Mouse (Mus musculus): ENCODE data around the gene Pcx. TPM values are rescaled to one million over a fixed set of nuclear protein-coding genes. Genes with fewer than 3 reads are reported as not detected.

Gene Pcx
- polyA plus RNA-seq, 1 experiment from 2014 or later: 32.1 TPM

- no peaks in the 10 kb centered on the region for H3K4me1 ChIP-seq
- H3K4me2 ChIP-seq (replicated peaks): no peak overlapping the region
- H3K36me3 ChIP-seq: no peaks in the 10 kb centered on the region
- H3K4me3 ChIP-seq: no peak overlapping the region
- H3K27ac ChIP-seq: no peak overlapping the region
- H3K9me3 ChIP-seq: 0 out of 2 replicates have a peak, but pooled peaks cover 3% of the 10 kb centered on the region
- H3K9ac ChIP-seq: no peak overlapping the region
- H3K27me3 ChIP-seq: no peaks in the 10 kb centered on the region
- ATAC-seq (ENCODE audit: insufficient number of reproducible peaks, insufficient read depth, low FRiP score, low TSS enrichment): no peak
These were observed 25.6 kb downstream of the Pcx start for GRCm38 (mm10) chr19:4535922-4536321.

- Histone ChIP-seq H3K4me2 (replicated peaks) (no peak overlapping the region), H3K4me3 (no peak overlapping the region), H3K27ac (no peak overlapping the region), H3K9me3 (0 out of 2 replicates have a peak, but pooled peaks cover 3% of the 10 kb centered on the region), H3K9ac (no peak overlapping the region), H3K36me3 (no peaks in the 10 kb centered on the region), H3K4me1 (no peaks in the 10 kb centered on the region), H3K27me3 (no peaks in the 10 kb centered on the region)
- WGBS: 71% methylated on average over 3 of the region's 3 CpGs
- ATAC-seq (ENCODE audit: insufficient number of reproducible peaks, insufficient read depth, low FRiP score, low TSS enrichment): no peak
These were observed 26.3 kb downstream of the Pcx start for GRCm38 (mm10) chr19:4536606-4537005.

DNA sequence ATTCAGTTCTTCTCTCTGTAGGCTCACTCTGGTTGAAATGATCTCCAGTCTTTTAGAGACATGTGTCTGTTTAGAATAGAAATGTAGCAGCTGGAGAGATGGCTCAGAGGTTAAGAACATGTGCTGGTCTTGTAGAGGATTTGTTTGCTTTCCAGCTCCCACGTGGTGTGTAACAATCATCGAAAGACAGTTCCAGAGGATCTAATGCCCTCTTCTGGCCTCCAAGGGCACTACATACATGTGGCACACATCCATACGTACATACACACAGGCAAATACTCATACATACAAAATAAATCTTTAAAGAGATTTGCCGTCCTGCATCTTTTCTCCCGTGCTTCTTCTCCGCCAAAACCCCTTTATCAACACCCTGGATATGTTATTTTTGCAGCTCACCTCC is 30.0 kb downstream of the Pcx start:
- H3K27ac ChIP-seq: no peak overlapping the region
- no peak overlapping the region for H3K4me2 ChIP-seq (replicated peaks)
- no peak for ATAC-seq (ENCODE audit: insufficient number of reproducible peaks, insufficient read depth, low FRiP score, low TSS enrichment)
- H3K9ac ChIP-seq: no peak overlapping the region
- H3K36me3 ChIP-seq: no peaks in the 10 kb centered on the region
- H3K4me1 ChIP-seq: no peaks in the 10 kb centered on the region
- H3K4me3 ChIP-seq: no peak overlapping the region
- no peaks in the 10 kb centered on the region for H3K27me3 ChIP-seq
- 82% methylated on average over 6 of the region's 6 CpGs for WGBS
- 0 out of 2 replicates have a peak, but pooled peaks cover 3% of the 10 kb centered on the region for H3K9me3 ChIP-seq

GRCm38 (mm10) chr19:4540992-4541391 is 30.7 kb downstream of the Pcx start:
- H3K4me1 ChIP-seq: no peaks in the 10 kb centered on the region
- 86% methylated on average over 3 of the region's 3 CpGs for WGBS
- no peaks in the 10 kb centered on the region for H3K27me3 ChIP-seq
- no peaks in the 10 kb centered on the region for H3K36me3 ChIP-seq
- 0 out of 2 replicates have a peak, but pooled peaks cover 3% of the 10 kb centered on the region for H3K9me3 ChIP-seq
- no peak for ATAC-seq (ENCODE audit: insufficient number of reproducible peaks, insufficient read depth, low FRiP score, low TSS enrichment)
- no peak overlapping the region for H3K9ac ChIP-seq
- H3K4me3 ChIP-seq: no peak overlapping the region
- no peak overlapping the region for H3K27ac ChIP-seq
- H3K4me2 ChIP-seq (replicated peaks): no peak overlapping the region

DNA sequence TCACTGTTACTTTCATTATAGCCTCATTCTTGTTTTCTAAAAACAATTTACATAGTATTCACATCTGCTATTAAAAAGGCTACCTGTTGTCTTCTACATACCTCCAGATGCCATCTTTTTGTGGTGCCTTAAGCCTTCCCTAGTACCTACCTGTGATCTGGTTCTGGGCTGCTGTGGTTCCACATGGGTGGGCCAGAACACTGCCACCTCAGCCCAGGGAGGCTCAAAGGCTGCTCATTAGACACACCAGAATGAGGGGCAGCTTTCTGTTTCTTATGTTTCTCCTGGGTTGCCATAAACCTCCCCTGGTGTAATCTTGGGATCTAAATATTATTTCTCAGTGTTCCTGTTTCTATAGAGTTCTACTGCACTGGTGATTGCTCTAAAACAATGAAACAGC is 31.8 kb downstream of the Pcx start:
- Histone ChIP-seq H3K27me3 (no peaks in the 10 kb centered on the region), H3K4me1 (no peaks in the 10 kb centered on the region)
- ATAC-seq (ENCODE audit: insufficient number of reproducible peaks, insufficient read depth, low FRiP score, low TSS enrichment): no peak

GRCm38 (mm10) chr19:4545091-4545490 is 34.8 kb downstream of the Pcx start:
- Histone ChIP-seq H3K27ac (no peak overlapping the region), H3K9ac (no peak overlapping the region), H3K4me1 (no peaks in the 10 kb centered on the region), H3K36me3 (no peaks in the 10 kb centered on the region), H3K4me2 (replicated peaks) (no peak overlapping the region), H3K9me3 (0 out of 2 replicates have a peak, but pooled peaks cover 3% of the 10 kb centered on the region), H3K27me3 (no peaks in the 10 kb centered on the region), H3K4me3 (no peak overlapping the region)
- ATAC-seq (ENCODE audit: insufficient number of reproducible peaks, insufficient read depth, low FRiP score, low TSS enrichment): no peak
- WGBS: 86% methylated on average over 4 of the region's 4 CpGs

More for the DNA sequence above, 31.8 kb downstream of the Pcx start:
- H3K36me3 ChIP-seq: no peaks in the 10 kb centered on the region
- no peak overlapping the region for H3K4me2 ChIP-seq (replicated peaks)
- no peak overlapping the region for H3K27ac ChIP-seq
- H3K9ac ChIP-seq: no peak overlapping the region
- 0 out of 2 replicates have a peak, but pooled peaks cover 3% of the 10 kb centered on the region for H3K9me3 ChIP-seq
- H3K4me3 ChIP-seq: no peak overlapping the region

DNA sequence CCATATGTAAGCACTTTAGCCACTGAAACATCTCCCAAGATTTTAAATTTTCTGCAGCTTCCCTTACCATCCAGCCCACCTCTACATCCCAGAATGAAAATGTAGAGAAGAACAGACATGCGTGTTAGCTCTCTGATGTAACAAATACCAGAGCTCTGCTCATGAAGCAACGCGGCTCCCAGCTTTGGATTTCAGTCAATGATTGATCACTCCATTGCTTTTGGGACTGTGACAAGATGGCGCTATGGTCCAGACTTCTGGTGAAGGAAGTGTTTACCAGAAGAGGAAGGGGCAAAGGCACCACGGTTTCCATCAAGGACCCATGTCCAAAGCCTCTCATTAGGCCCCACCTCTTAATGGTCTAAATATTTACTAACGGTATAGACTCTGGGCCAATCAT is 35.6 kb downstream of the Pcx start:
- ATAC-seq (ENCODE audit: insufficient number of reproducible peaks, insufficient read depth, low FRiP score, low TSS enrichment): no peak
- Histone ChIP-seq H3K27ac (no peak overlapping the region), H3K27me3 (no peaks in the 10 kb centered on the region), H3K9ac (no peak overlapping the region), H3K4me1 (no peaks in the 10 kb centered on the region), H3K4me2 (replicated peaks) (no peak overlapping the region), H3K9me3 (no peaks in the 10 kb centered on the region), H3K4me3 (no peak overlapping the region), H3K36me3 (no peaks in the 10 kb centered on the region)
- 89% methylated on average over 6 of the region's 6 CpGs for WGBS

DNA sequence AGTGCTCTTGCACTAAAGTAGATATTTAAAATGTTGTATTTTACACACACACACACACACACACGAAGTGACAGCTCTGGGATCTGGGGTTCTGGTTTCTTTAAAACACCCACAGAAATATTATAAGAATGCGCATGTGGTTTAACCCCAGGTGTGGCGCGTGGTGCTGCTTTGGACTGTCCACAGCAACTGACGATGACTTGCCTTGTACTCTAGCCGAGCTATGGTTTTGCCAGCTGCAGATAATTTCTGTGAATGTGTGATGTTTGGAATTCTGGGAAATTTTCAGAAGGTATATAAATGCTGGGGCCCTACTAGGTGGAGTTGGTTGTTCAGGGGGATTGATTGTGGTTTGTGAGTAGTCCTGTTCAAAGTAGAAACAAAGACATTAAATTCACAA is 37.5 kb downstream of the Pcx start:
- ATAC-seq (ENCODE audit: insufficient number of reproducible peaks, insufficient read depth, low FRiP score, low TSS enrichment): no peak
- no peaks in the 10 kb centered on the region for H3K27me3 ChIP-seq
- H3K4me3 ChIP-seq: no peak overlapping the region
- 72% methylated on average over 6 of the region's 6 CpGs for WGBS
- H3K9me3 ChIP-seq: no peaks in the 10 kb centered on the region
- H3K4me1 ChIP-seq: no peaks in the 10 kb centered on the region
- no peaks in the 10 kb centered on the region for H3K36me3 ChIP-seq
- H3K27ac ChIP-seq: no peak overlapping the region
- H3K9ac ChIP-seq: no peak overlapping the region
- H3K4me2 ChIP-seq (replicated peaks): no peak overlapping the region

GRCm38 (mm10) chr19:4548305-4548883 is 38.1 kb downstream of the Pcx start:
- no peaks in the 10 kb centered on the region for H3K36me3 ChIP-seq
- no peak overlapping the region for H3K4me3 ChIP-seq
- H3K9ac ChIP-seq: no peak overlapping the region
- no peak overlapping the region for H3K27ac ChIP-seq
- H3K4me1 ChIP-seq: no peaks in the 10 kb centered on the region
- WGBS: 69% methylated on average over 3 of the region's 3 CpGs
- H3K9me3 ChIP-seq: no peaks in the 10 kb centered on the region
- ATAC-seq (ENCODE audit: insufficient number of reproducible peaks, insufficient read depth, low FRiP score, low TSS enrichment): no peak
- no peak overlapping the region for H3K4me2 ChIP-seq (replicated peaks)
- H3K27me3 ChIP-seq: no peaks in the 10 kb centered on the region

- no peaks in the 10 kb centered on the region for H3K9me3 ChIP-seq
- no peak overlapping the region for H3K4me2 ChIP-seq (replicated peaks)
- H3K27ac ChIP-seq: no peak overlapping the region
- no peaks in the 10 kb centered on the region for H3K36me3 ChIP-seq
- H3K4me1 ChIP-seq: peaks cover 13% of the 10 kb centered on the region
- H3K27me3 ChIP-seq: no peaks in the 10 kb centered on the region
- H3K9ac ChIP-seq: no peak overlapping the region
- no peak overlapping the region for H3K4me3 ChIP-seq
- ATAC-seq (ENCODE audit: insufficient number of reproducible peaks, insufficient read depth, low FRiP score, low TSS enrichment): no peak
These were observed 44.0 kb downstream of the Pcx start for GRCm38 (mm10) chr19:4554248-4554647.

- Histone ChIP-seq H3K9me3 (no peaks in the 10 kb centered on the region), H3K9ac (no peak overlapping the region), H3K4me3 (no peak overlapping the region), H3K4me2 (replicated peaks) (no peak overlapping the region), H3K36me3 (no peaks in the 10 kb centered on the region), H3K27ac (no peak overlapping the region), H3K27me3 (no peaks in the 10 kb centered on the region), H3K4me1 (peaks cover 14% of the 10 kb centered on the region)
- ATAC-seq (ENCODE audit: insufficient number of reproducible peaks, insufficient read depth, low FRiP score, low TSS enrichment): no peak
- 60% methylated on average over 7 of the region's 7 CpGs for WGBS
These were observed 44.8 kb downstream of the Pcx start for GRCm38 (mm10) chr19:4555086-4555485.

DNA sequence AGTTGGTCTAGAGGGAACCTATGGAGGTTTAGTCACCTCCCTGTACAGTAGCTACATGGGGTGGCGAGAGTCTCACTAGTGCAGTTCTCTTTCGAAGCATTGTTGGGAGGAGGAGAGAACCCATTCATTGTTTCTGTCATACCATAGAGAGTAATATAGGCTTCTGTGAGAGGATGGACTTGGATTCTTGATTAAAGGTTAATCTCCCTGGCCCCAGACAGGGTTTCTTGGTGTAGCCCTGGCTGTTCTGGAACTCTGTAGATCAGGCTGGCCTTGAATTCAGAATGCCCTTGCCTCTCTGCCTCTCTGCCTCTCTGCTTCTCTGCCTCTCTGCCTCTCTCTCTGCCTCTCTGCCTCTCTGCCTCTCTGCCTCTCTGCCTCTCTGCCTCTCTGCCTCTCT is 46.5 kb downstream of the Pcx start:
- Histone ChIP-seq H3K36me3 (no peaks in the 10 kb centered on the region), H3K27ac (no peak overlapping the region), H3K27me3 (no peaks in the 10 kb centered on the region), H3K9me3 (no peaks in the 10 kb centered on the region), H3K4me2 (replicated peaks) (no peak overlapping the region), H3K4me1 (peaks cover 14% of the 10 kb centered on the region), H3K4me3 (no peak overlapping the region), H3K9ac (no peak overlapping the region)
- WGBS: 95% methylated on average over 2 of the region's 2 CpGs
- no peak for ATAC-seq (ENCODE audit: insufficient number of reproducible peaks, insufficient read depth, low FRiP score, low TSS enrichment)
